Mouse (Mus musculus): ENCODE results near the gene Olfr683.
"Not testable (repeated sequence)": the region's sequence is repeated elsewhere in the genome, so short reads cannot be mapped to it uniquely, and the experiment has no call there.

Olfr683 gene

DNA sequence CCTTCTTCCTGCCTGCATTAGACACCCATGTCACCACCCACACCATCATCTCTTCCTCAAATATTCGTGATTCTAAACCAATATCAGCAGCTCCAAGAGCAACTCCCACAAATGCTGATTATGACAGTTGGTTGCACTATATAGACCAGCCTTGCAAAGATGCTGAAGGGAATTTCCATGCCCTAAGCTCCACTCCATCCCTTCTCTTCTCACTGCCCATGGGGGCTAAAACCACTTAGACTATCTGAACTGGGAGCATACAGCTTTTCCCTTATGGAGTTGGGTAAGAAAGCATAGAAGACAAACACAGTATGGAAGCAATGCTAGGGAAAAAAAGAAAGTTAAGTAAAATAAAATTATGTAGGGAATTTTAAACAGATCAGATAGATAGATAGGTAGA is at the start of gene Olfr683:
Gene Olfr683, minus strand, starts transcription at position 101 of the 400 bp plus-strand sequence.
- no peaks in the 10 kb centered on the region for H3K27me3 ChIP-seq (ENCODE audit: insufficient read depth, low read length)
- no peaks in the 10 kb centered on the region for H3K36me3 ChIP-seq (ENCODE audit: insufficient read depth, low read length)
- no peaks in the 10 kb centered on the region for H3K4me1 ChIP-seq (replicated peaks; ENCODE audit: low read depth, low read length)
- H3K4me3 ChIP-seq (replicated peaks; ENCODE audit: low read length): no peak within 1 kb of the TSS
- TF ChIP-seq POU5F1 (IDR thresholded peaks at IDR 0.05; ENCODE audit: borderline replicate concordance, low read length) (no peak), CTCF (conservative IDR thresholded peaks at IDR 0.05; ENCODE audit: low read length) (no peak), NANOG (IDR thresholded peaks at IDR 0.05; ENCODE audit: borderline replicate concordance, low read length) (no peak)
- H3K9me3 ChIP-seq (ENCODE audit: low read length): no peaks in the 10 kb centered on the region

- no peaks in the 10 kb centered on the region for H3K9me3 ChIP-seq (ENCODE audit: low read length)
- H3K27me3 ChIP-seq (ENCODE audit: insufficient read depth, low read length): no peaks in the 10 kb centered on the region
- no peak within 1 kb of the TSS for H3K4me3 ChIP-seq (replicated peaks; ENCODE audit: low read length)
- H3K4me1 ChIP-seq (replicated peaks; ENCODE audit: low read depth, low read length): no peaks in the 10 kb centered on the region
- TF ChIP-seq CTCF (conservative IDR thresholded peaks at IDR 0.05; ENCODE audit: low read length): no peak
- TF ChIP-seq NANOG (IDR thresholded peaks at IDR 0.05; ENCODE audit: borderline replicate concordance, low read length): no peak
- TF ChIP-seq POU5F1 (IDR thresholded peaks at IDR 0.05; ENCODE audit: borderline replicate concordance, low read length): no peak
- H3K36me3 ChIP-seq (ENCODE audit: insufficient read depth, low read length): no peaks in the 10 kb centered on the region
Observed at GRCm38 (mm10) chr7:105185912-105186311, 39.1 kb upstream of the Olfr683 start, which contains the start of gene Olfr685. Gene Olfr685 (minus strand): TSS chr7:105186012.

DNA sequence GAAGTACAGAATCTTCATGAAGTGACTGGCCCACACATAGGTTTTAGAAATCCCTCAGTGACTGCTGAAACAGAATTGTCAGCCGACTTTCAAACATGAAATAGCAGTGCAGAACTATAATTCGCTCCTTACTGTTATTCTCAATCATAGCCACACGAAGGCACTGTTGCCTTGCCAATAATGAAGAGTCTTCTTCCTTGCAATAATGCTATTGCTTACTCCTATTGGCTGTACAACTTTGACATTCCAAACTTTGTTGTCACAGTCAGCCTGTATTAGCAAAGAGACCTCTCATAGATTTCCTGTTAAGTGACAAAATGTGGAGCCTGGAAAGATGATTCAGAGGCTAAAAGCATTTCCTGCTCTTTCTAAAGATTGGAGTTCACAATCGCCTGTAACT is 24.0 kb upstream of the Olfr683 start:
- Histone ChIP-seq H3K27me3 (ENCODE audit: insufficient read depth, low read length) (no peaks in the 10 kb centered on the region), H3K9me3 (ENCODE audit: low read length) (no peaks in the 10 kb centered on the region), H3K4me3 (replicated peaks; ENCODE audit: low read length) (no peak overlapping the region), H3K36me3 (ENCODE audit: insufficient read depth, low read length) (no peaks in the 10 kb centered on the region), H3K4me1 (replicated peaks; ENCODE audit: low read depth, low read length) (no peaks in the 10 kb centered on the region)
- TF ChIP-seq NANOG (IDR thresholded peaks at IDR 0.05; ENCODE audit: borderline replicate concordance, low read length) (no peak), CTCF (conservative IDR thresholded peaks at IDR 0.05; ENCODE audit: low read length) (peak; percentile 43), POU5F1 (IDR thresholded peaks at IDR 0.05; ENCODE audit: borderline replicate concordance, low read length) (no peak)

DNA sequence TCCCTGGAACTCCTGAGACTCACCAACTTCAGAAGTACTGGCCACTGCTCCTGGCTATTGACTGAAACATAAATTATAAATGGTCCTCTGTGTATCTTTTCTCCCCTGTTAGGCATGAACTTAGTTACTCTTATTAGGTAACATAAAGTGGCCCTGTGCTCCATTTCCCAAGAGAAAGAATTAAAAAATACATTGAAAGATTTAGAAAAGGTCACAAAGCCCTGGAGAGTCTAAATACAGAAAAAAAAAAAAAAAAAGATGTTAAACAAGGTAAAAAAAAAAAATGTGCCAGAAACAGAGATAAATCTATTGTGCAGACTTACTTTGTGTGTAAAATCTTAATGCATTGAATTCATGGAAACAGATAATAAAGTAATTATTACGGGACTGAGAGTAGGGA is 16.7 kb upstream of the Olfr683 start, which contains the start of gene Olfr684:
Gene Olfr684, minus strand, starts transcription at position 101 of the 400 bp plus-strand sequence.
- Histone ChIP-seq H3K27me3 (ENCODE audit: insufficient read depth, low read length) (no peaks in the 10 kb centered on the region), H3K9me3 (ENCODE audit: low read length) (no peaks in the 10 kb centered on the region), H3K4me3 (replicated peaks; ENCODE audit: low read length) (no peak within 1 kb of the TSS)

DNA sequence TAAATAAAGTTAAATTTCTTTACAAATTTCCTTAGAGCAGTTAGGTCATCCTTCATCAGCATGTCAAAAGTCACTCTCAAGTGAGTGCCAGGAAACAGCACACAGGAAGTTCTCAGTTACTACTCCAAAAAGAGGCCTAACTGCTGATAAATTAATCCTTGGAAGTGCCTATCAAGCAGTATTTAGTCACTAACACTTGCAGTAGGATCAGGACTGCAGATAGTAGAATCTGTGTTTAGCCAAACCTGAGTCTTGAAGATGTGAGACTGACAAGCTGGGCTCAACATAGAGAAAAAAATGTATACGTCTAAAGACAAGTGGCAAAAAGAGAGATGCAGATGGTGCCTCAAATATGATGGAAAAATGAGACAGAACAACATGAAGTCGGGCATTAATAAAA is 5.5 kb downstream of the Olfr683 start:
- TF ChIP-seq POU5F1 (IDR thresholded peaks at IDR 0.05; ENCODE audit: borderline replicate concordance, low read length): no peak
- no peak for TF ChIP-seq CTCF (conservative IDR thresholded peaks at IDR 0.05; ENCODE audit: low read length)
- no peak for TF ChIP-seq NANOG (IDR thresholded peaks at IDR 0.05; ENCODE audit: borderline replicate concordance, low read length)
- no peaks in the 10 kb centered on the region for H3K36me3 ChIP-seq (ENCODE audit: insufficient read depth, low read length)
- H3K4me1 ChIP-seq (replicated peaks; ENCODE audit: low read depth, low read length): no peaks in the 10 kb centered on the region
- H3K4me3 ChIP-seq (replicated peaks; ENCODE audit: low read length): no peak overlapping the region
- no peaks in the 10 kb centered on the region for H3K27me3 ChIP-seq (ENCODE audit: insufficient read depth, low read length)
- 0 out of 2 replicates have a peak, but pooled peaks cover 3% of the 10 kb centered on the region for H3K9me3 ChIP-seq (ENCODE audit: low read length)

More for the DNA sequence above, 16.7 kb upstream of the Olfr683 start, which contains the start of gene Olfr684:
- Histone ChIP-seq H3K4me1 (replicated peaks; ENCODE audit: low read depth, low read length) (no peaks in the 10 kb centered on the region), H3K36me3 (ENCODE audit: insufficient read depth, low read length) (no peaks in the 10 kb centered on the region)
- TF ChIP-seq CTCF (conservative IDR thresholded peaks at IDR 0.05; ENCODE audit: low read length): no peak
- no peak for TF ChIP-seq NANOG (IDR thresholded peaks at IDR 0.05; ENCODE audit: borderline replicate concordance, low read length)
- TF ChIP-seq POU5F1 (IDR thresholded peaks at IDR 0.05; ENCODE audit: borderline replicate concordance, low read length): no peak

GRCm38 (mm10) chr7:105116536-105116935 is 30.3 kb downstream of the Olfr683 start, which contains the start of gene Olfr681:
Gene Olfr681 (plus strand): TSS chr7:105116836.
- Histone ChIP-seq H3K9me3 (ENCODE audit: low read length) (no peaks in the 10 kb centered on the region), H3K4me3 (replicated peaks; ENCODE audit: low read length) (no peak within 1 kb of the TSS), H3K4me1 (replicated peaks; ENCODE audit: low read depth, low read length) (no peaks in the 10 kb centered on the region), H3K27me3 (ENCODE audit: insufficient read depth, low read length) (no peaks in the 10 kb centered on the region), H3K36me3 (ENCODE audit: insufficient read depth, low read length) (no peaks in the 10 kb centered on the region)
- TF ChIP-seq CTCF (conservative IDR thresholded peaks at IDR 0.05; ENCODE audit: low read length) (no peak), NANOG (IDR thresholded peaks at IDR 0.05; ENCODE audit: borderline replicate concordance, low read length) (no peak), POU5F1 (IDR thresholded peaks at IDR 0.05; ENCODE audit: borderline replicate concordance, low read length) (no peak)

- not testable (repeated sequence) for H3K9me3 ChIP-seq (ENCODE audit: low read length); H3K36me3 ChIP-seq (ENCODE audit: insufficient read depth, low read length)
Observed at GRCm38 (mm10) chr7:105092717-105093116, 54.1 kb downstream of the Olfr683 start, which contains the start of gene Olfr680-ps1. Gene Olfr680-ps1 (minus strand): TSS chr7:105092817.

More at GRCm38 (mm10) chr7:105092717-105093116, 54.1 kb downstream of the Olfr683 start, which contains the start of gene Olfr680-ps1:
- H3K4me1 ChIP-seq (replicated peaks; ENCODE audit: low read depth, low read length); H3K27me3 ChIP-seq (ENCODE audit: insufficient read depth, low read length); H3K4me3 ChIP-seq (replicated peaks; ENCODE audit: low read length): not testable (repeated sequence)
